Mouse (Mus musculus) bone marrow, adult 2 months (tissue): Measurements from ENCODE around the gene Rgs5. TPM values are rescaled to one million over a fixed set of nuclear protein-coding genes. Genes with fewer than 3 reads are reported as not detected.

Experiments used
- H3K27ac ChIP-seq: fragments of 200-500 bp; 2 replicates; pipeline ENCODE4 v1.5.1; 2012; ENCODE audit warnings: low read depth, mild to moderate bottlenecking, control low read depth, inconsistent platforms, low read length; ENCODE audit not compliant: control insufficient read depth, poor library complexity, insufficient read depth
- H3K4me1 ChIP-seq: fragments of 200-500 bp; 2 replicates; pipeline ENCODE4 v1.6.1; 2011; ENCODE audit warnings: low read length; ENCODE audit not compliant: control insufficient read depth, insufficient read depth
- H3K4me3 ChIP-seq: fragments of 200-500 bp; replicated peaks from 2 replicates; pipeline ENCODE3; 2011; ENCODE audit warnings: mild to moderate bottlenecking, low read depth, low read length, control low read depth; ENCODE audit not compliant: control insufficient read depth
- CTCF ChIP-seq: fragments of 200-500 bp; IDR thresholded peaks from 2 replicates; pipeline ENCODE4 v1.5.1; 2011; ENCODE audit warnings: low read length, control low read depth; ENCODE audit not compliant: control insufficient read depth, insufficient read depth
- POLR2A ChIP-seq: fragments of 200-500 bp; IDR thresholded peaks from 2 replicates; pipeline ENCODE4 v1.6.1; 2011; ENCODE audit warnings: low read depth, mild to moderate bottlenecking, control low read depth, low read length, borderline replicate concordance; ENCODE audit not compliant: control insufficient read depth
- WGBS: fragments of 180-500 bp; shearing (Covaris S2); methylation state at CpG from one replicate; pipeline ENCODE4 v1.1.7; 2018; 5-methylcytosine and 5-hydroxymethylcytosine counted together
- polyA plus RNA-seq: library from polyadenylated mRNA; stranded (reverse); fragments of >200 nt; gene quantifications from 2 replicates; pipeline ENCODE4 v1.2.4, GENCODE M21; 2011; ENCODE audit warnings: low replicate concordance; ENCODE audit not compliant: missing spikeins, insufficient read depth, insufficient read length

The Rgs5 gene
- polyA plus RNA-seq, 1 experiment, result 5.5 TPM

- TF ChIP-seq CTCF (no peak), POLR2A (no peak)
- no peaks in the 10 kb centered on the region for H3K4me1 ChIP-seq
- 78% methylated on average over 3 of the region's 3 CpGs for WGBS
- no peak overlapping the region for H3K4me3 ChIP-seq
- no peak overlapping the region for H3K27ac ChIP-seq
These were observed 40.1 kb downstream of the Rgs5 start for GRCm38 (mm10) chr1:169695356-169695755.

GRCm38 (mm10) chr1:169697236-169697635, 41.9 kb downstream of the Rgs5 start:
- H3K4me1 ChIP-seq, result no peaks in the 10 kb centered on the region
- TF ChIP-seq POLR2A (no peak), CTCF (no peak)
- no peak overlapping the region for H3K4me3 ChIP-seq
- no peak overlapping the region for H3K27ac ChIP-seq
- 70% methylated on average over 4 of the region's 4 CpGs for WGBS

GRCm38 (mm10) chr1:169699184-169699583, 43.9 kb downstream of the Rgs5 start:
- 79% methylated on average over 2 of the region's 2 CpGs for WGBS
- no peak overlapping the region for H3K4me3 ChIP-seq
- H3K27ac ChIP-seq, result no peak overlapping the region
- TF ChIP-seq POLR2A (no peak), CTCF (no peak)
- no peaks in the 10 kb centered on the region for H3K4me1 ChIP-seq

GRCm38 (mm10) chr1:169704395-169705087, 49.2 kb downstream of the Rgs5 start:
- Histone ChIP-seq H3K27ac (no peak overlapping the region), H3K4me1 (no peaks in the 10 kb centered on the region), H3K4me3 (no peak overlapping the region)
- TF ChIP-seq POLR2A (no peak), CTCF (no peak)
- 75% methylated on average over 4 of the region's 4 CpGs for WGBS

GRCm38 (mm10) chr1:169721836-169722235, 66.5 kb downstream of the Rgs5 start:
- no peak overlapping the region for H3K27ac ChIP-seq
- 57% methylated on average over 2 of the region's 2 CpGs for WGBS
- TF ChIP-seq POLR2A, result no peak
- no peak for TF ChIP-seq CTCF
- H3K4me3 ChIP-seq, result no peak overlapping the region
- no peaks in the 10 kb centered on the region for H3K4me1 ChIP-seq

- Histone ChIP-seq H3K27ac (no peak overlapping the region), H3K4me3 (no peak overlapping the region), H3K4me1 (no peaks in the 10 kb centered on the region)
- TF ChIP-seq CTCF (no peak), POLR2A (no peak)
- 70% methylated on average over 3 of the region's 3 CpGs for WGBS
These were observed 71.0 kb downstream of the Rgs5 start for GRCm38 (mm10) chr1:169726319-169726718.

GRCm38 (mm10) chr1:169730599-169731100, 75.3 kb downstream of the Rgs5 start:
- no peak for TF ChIP-seq POLR2A
- TF ChIP-seq CTCF, result no peak
- 77% methylated on average over 7 of the region's 7 CpGs for WGBS
- no peak overlapping the region for H3K27ac ChIP-seq
- H3K4me1 ChIP-seq, result no peaks in the 10 kb centered on the region
- H3K4me3 ChIP-seq, result no peak overlapping the region

GRCm38 (mm10) chr1:169736139-169736538, 80.8 kb downstream of the Rgs5 start:
- WGBS, result 64% methylated on average over 6 of the region's 6 CpGs
- Histone ChIP-seq H3K4me1 (no peaks in the 10 kb centered on the region), H3K4me3 (no peak overlapping the region), H3K27ac (no peak overlapping the region)
- TF ChIP-seq CTCF, result no peak
- TF ChIP-seq POLR2A, result no peak

GRCm38 (mm10) chr1:169737231-169737630, 81.9 kb downstream of the Rgs5 start:
- TF ChIP-seq POLR2A, result no peak
- no peak for TF ChIP-seq CTCF
- H3K4me1 ChIP-seq, result no peaks in the 10 kb centered on the region; the same call in 1 of the 2 replicates
- H3K27ac ChIP-seq, result no peak overlapping the region
- WGBS, result 78% methylated on average over 6 of the region's 6 CpGs
- H3K4me3 ChIP-seq, result no peak overlapping the region
